Mouse (Mus musculus) ovary, adult 18-20 months (tissue): Measurements from ENCODE around the gene Trim26.

ENCODE experiments used
- DNase-seq: peaks from one replicate; pipeline ENCODE4 v3.0.0; 2022; ENCODE audit warnings: low spot score, mixed read lengths

Gene Trim26

DNA sequence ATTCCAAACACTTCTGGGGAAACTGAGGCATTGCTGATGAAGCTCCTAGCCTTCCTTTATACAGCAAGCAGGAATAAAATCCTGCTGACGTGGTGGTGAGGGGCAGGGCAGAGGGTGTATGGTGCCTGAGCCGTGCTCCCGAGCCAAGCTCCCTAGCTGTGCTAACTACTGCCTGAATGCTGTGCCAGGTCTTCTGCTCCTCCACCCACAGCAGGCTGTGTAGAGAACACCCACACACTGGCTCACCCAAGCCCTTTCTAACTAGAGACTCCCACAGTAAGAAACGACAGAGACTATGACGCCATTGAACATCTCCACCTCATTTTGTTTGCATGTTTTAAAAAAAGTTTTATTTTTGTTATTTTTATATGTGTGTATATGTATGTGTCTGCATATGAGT, 63.1 kb downstream of the Trim26 start:
- no peak for DNase-seq

DNA sequence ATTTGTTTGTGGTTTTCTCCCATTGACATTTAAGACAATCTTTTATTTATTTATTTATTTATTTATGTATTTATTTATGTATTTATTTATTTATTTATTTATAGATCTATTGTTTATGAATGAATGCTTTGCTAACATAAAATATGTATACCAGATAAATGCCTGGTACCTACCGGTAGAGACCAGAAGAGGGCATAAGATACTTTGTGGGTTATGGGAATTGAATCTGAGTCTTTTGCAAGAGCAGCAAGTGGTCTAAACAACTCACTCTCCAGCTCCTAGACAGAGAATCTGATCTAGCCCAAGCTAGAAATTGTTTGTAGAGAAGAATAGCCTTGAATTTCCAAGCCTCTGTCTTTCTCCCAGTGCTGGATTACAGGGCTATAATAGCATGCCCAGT, 63.8 kb downstream of the Trim26 start:
- DNase-seq = no peak

GRCm38 (mm10) chr17:36903651-36904050, 66.7 kb downstream of the Trim26 start:
- DNase-seq = no peak

GRCm38 (mm10) chr17:36908235-36908634, 71.3 kb downstream of the Trim26 start:
- DNase-seq = no peak
